Mouse (Mus musculus) natural killer cell, adult 2 months (primary cell): ENCODE data around the gene Apex1.
A peak's percentile ranks its signal among the peaks of the same experiment; 100 is the strongest.
"Not testable (repeated sequence)": the region's sequence is repeated elsewhere in the genome, so short reads cannot be mapped to it uniquely, and the experiment has no call there.

Source experiments
- DNase-seq, 2 experiments: peaks; one replicate each; pipeline ENCODE4 v3.0.0; 2022; ENCODE audit warnings: low spot score in 2 of 2

Gene Apex1

DNA sequence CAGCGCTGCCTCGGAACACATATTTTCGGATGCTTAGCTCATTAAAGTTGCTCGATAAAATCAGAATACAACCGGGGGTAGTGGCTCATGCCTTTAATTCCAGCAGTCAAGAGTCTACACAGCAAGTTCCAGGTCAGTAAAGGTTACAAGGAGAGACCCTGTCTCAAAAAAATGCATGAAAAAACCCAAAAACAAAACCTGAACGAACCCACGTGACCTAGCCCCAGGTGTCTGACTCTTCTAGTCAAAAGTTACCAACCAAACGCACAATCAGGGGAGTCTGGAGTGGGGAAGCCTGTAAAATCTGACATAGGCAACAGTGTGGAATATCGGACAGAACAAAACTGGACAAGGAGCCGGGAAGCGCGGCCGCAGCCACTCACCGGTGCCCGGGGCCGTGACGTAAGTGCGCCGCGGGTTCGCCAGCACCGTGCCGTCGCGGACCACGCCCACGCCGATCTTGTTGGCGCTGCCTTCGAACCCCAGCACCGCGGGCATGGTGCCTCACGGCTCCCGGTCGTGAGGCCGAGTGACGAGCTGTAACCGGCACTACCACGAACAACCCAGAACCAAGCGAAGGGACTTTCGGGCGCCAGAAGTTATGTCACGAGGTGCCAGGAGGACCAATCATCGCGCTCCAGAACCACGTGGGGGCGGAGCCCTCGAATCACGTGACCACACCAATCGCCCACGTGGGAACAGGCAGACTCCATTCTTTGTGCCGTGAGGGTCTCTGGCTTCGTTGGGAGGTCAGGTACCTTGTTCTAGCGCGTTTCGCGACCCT lies at the start of gene Apex1, which contains the start of gene Osgep:
Gene Apex1 (plus strand): TSS at position 688 of the 784 bp plus-strand sequence.
Gene Osgep (minus strand): TSS at position 613 of the 784 bp plus-strand sequence.
- DNase-seq = peak; percentile 98 to 99

DNA sequence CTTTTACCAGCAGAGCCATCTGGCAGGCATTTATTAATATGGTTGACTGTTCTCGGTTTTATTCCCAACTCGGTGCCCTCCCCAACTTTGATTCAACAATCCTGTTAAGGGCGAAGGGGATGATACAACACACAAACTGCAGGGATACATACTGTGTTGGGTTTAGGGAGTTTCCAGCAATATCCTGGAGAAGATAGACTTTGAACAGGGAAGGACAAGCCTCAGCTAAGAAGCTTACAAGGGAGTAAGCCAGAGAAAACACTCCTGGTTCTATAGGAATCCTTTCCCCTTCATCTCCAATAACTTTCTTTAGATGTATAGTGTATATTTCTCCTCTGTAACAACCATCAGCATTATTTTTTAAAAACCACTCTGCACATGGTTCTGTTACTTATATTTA lies 49.6 kb upstream of the Apex1 start:
- DNase-seq = no peak

- DNase-seq = no peak
These were observed 49.1 kb upstream of the Apex1 start for GRCm38 (mm10) chr14:50875591-50876230.

- DNase-seq = no peak
These were observed 48.4 kb upstream of the Apex1 start for GRCm38 (mm10) chr14:50876236-50876950.

GRCm38 (mm10) chr14:50891621-50892020 lies 33.1 kb upstream of the Apex1 start:
- DNase-seq = no peak

DNA sequence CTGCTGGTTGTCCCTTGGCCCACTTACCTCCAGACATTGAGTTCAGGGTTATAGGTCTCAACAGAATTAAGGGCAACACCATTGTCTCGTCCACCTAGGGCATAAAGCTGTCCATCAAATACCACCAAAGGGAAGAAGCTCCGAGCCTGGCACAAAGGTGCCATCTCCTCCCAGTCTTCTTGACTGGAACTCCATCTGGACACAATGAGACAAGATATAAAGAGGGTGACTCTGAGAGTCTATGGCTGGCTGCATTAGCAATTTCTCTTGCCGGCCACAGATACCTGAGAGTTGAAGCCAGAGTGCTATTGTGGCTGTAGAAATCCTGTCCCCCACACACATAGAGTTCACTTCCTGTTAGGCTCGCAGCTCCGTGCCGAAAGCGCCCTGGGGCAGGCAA lies 32.7 kb upstream of the Apex1 start:
- DNase-seq = no peak

GRCm38 (mm10) chr14:50892541-50893459 lies 32.0 kb upstream of the Apex1 start:
- no peak for DNase-seq

- DNase-seq = no peak
These were observed 29.4 kb upstream of the Apex1 start for GRCm38 (mm10) chr14:50895407-50895806.

DNA sequence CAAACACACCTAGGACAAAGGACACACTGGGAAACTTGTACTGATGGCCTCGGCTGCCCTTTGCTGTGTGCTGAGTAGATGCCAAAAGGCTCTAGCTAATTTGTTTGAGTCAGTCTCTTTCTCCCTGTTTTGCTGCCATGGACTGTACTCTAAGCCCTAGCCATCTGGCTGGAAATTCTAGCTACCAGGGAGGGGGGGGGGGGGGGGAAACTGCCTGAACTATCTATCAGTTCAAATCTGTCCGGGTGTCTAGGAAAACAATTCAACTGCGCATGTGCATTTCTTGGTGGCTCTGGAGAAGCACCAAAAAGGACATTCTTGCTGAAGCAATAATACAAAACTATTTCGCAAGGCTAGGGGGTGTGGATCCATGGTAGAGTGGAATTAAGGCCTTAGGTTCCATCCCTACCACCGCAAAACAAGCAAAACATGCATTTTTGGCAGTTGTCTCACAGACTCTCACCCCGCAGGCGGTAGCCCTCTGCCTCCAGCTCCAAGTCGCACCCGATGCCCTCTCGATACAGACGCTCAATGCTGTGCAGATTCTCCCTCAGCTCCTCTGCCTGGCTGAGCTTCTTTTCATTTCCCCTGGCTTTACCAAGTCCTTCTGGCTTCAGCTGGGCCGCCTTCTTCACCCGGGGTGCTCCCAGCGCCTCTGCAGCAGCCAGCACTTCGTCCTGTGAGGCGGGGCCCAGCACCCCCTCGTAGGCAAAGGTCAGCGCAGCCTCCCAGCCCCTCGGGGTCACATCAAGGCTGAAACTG lies 28.6 kb upstream of the Apex1 start:
- DNase-seq = no peak

GRCm38 (mm10) chr14:50896747-50897373 lies 27.9 kb upstream of the Apex1 start:
- DNase-seq = no peak

GRCm38 (mm10) chr14:50897374-50897765 lies 27.4 kb upstream of the Apex1 start, which contains the start of gene Klhl33:
TSS of gene Klhl33 (minus strand) at chr14:50897507.
- no peak for DNase-seq

- DNase-seq = not testable (repeated sequence)
These were observed 26.8 kb upstream of the Apex1 start for GRCm38 (mm10) chr14:50897992-50898391.

GRCm38 (mm10) chr14:50903973-50904827 lies 20.6 kb upstream of the Apex1 start:
- no peak for DNase-seq

GRCm38 (mm10) chr14:50904828-50905129 lies 20.0 kb upstream of the Apex1 start:
- no peak for DNase-seq

- not testable (repeated sequence) for DNase-seq
These were observed 19.4 kb upstream of the Apex1 start for GRCm38 (mm10) chr14:50905327-50905726.

DNA sequence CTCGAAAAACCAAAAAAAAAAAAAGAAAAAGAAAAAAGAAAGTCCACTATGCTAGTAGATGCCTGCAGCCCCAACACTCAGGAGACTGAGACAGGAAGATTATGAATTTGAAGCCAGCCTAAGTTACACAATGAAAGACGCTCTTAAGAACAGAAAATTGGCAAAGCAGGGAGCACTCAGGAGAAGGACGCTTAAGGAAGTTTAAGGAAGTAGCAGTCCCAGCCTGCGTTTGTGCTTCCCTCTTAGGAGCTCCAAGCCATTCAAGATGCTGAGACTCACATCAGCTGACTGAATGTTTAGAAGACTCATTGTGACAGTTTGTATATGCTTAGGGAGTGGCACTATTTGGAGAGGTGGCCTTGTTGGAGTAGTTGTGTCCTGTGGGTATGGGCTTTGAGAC lies 16.6 kb upstream of the Apex1 start:
- no peak for DNase-seq

- no peak for DNase-seq
These were observed 13.4 kb upstream of the Apex1 start for GRCm38 (mm10) chr14:50911356-50911755.

- not testable (repeated sequence) for DNase-seq
These were observed 1.3 kb upstream of the Apex1 start for GRCm38 (mm10) chr14:50923437-50923836.
